Mouse (Mus musculus) G1E (cell line): ENCODE results near the gene Meis2.

Source experiments
- CTCF ChIP-seq: IDR thresholded peaks from 2 replicates; pipeline ENCODE4 v1.5.1; 2012; ENCODE audit warnings: low read depth, low read length, inconsistent platforms, mixed read lengths
- GATA1 ChIP-seq: IDR thresholded peaks from 2 replicates; pipeline ENCODE4 v1.6.1; 2012; ENCODE audit warnings: borderline replicate concordance, low read length, inconsistent platforms, mixed read lengths
- GATA2 ChIP-seq: IDR thresholded peaks from 2 replicates; pipeline ENCODE4 v1.6.1; 2012; ENCODE audit warnings: low read depth, low read length, inconsistent platforms, borderline replicate concordance
- POLR2AphosphoS5 ChIP-seq: IDR thresholded peaks from 2 replicates; pipeline ENCODE4 v1.6.1; 2012; ENCODE audit warnings: low read depth, low read length, inconsistent platforms; ENCODE audit not compliant: insufficient replicate concordance
- TAL1 ChIP-seq: conservative IDR thresholded peaks from 2 replicates; pipeline ENCODE4 v1.6.1; 2012; ENCODE audit warnings: low read depth, low read length, inconsistent platforms, mixed read lengths

DNA sequence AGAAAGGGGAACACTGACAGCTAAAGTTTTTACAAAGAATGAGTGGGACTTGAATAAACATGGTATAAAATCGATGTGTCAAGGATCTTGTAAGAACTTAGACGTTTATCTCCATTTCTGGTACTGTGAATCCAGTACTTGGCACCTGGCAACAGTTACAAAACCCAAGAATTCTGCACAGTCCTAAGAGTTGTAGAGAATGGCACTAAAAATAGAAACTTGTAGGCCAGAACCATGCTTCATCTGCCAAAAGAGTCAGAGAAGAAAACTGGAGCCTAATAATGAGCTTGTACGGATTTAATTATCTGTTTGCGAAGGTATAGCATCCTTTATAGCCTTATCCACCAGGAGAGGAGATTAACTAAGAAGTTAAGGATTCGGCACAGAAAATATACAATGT, 42.8 kb downstream of the Meis2 start:
- TF ChIP-seq CTCF (no peak), TAL1 (no peak), GATA1 (no peak), GATA2 (no peak), POLR2AphosphoS5 (no peak)
